Mouse (Mus musculus): ENCODE results near the gene Aoc2.
"Not testable (repeated sequence)": the region's sequence is repeated elsewhere in the genome, so short reads cannot be mapped to it uniquely, and the experiment has no call there.

Aoc2 gene

DNA sequence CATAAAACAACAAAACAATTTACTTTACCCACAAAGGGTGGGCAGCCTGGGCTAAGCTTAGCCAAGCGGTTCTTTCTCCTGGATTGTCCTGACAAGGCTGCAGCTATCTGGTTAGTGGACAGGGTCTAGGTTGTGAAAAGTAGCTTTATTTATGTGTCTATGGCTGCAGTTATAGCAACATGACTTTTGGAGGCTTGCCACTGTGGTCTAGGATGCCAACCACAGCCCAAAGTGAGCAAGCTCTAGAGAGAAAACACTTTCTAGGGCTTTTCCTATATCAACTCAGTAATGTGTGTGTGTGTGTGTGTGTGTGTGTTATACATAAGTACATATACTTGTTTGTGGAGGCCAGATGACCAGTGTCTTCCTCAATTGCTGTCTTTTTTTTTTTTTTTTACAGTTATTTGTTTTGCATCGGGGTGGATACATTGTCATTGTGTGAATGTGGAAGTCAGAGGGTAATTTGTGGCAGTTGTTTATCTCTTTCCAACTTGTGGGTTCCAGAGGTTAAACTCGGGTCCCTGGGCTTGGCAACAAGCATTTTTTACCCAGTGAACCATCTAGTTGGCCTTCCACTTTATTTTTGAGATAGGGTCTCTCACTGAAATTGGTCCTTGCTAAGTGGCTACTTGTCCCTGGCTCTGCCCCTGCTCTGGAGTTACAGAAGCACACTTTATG, 32.8 kb downstream of the Aoc2 start:
- no peak for DNase-seq

DNA sequence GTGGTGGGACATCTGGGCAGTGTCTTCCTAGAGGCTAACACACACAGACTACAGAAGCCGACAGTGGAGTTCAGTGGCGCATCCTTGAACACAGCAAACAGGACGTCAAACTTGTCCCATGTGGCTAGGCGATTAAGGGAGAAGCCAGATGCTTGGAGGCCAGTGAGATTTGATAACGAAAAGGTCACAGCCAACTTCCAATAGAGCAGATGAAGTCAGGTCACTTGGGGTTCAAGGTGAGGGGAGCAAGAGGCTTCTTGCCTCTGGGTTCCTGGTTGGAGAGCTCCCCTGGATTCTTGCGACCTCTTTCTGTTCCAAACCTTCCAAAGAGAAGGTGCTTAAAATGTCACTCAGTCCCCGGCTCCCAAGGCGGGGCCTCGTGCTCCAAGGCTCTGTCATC, 34.9 kb downstream of the Aoc2 start:
- no peak for DNase-seq

GRCm38 (mm10) chr11:101360651-101361113, 35.8 kb downstream of the Aoc2 start:
- DNase-seq = no peak

- no peak for DNase-seq
These were observed 39.7 kb downstream of the Aoc2 start for GRCm38 (mm10) chr11:101364531-101364931.

DNA sequence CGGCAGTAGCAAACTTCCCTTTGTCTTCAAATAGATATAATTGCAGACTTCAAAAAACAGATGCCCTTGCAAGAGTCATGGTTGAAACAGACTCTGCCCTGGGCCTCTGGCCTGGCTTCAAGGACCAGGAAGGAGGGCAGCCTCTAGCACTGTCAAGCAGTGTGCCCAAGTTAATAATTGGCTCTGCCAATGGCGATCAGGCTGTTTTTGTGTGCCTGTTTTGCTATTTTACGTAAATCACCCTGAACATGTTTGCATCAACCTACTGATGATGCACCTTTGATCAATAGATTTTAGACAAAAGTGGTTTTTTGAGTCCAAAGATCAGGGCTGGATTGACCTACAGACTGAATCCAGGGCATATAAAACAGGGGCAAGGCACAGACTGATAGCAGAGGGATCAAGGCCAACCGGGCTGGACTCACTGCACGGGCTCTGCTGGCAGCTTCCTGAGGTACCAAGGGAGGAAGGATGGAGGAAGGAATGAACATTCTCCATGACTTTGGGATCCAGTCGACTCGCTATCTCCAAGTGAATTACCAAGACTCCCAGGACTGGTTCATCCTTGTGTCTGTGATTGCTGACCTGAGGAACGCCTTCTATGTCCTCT, 42.6 kb downstream of the Aoc2 start, which contains the start of gene G6pc:
G6pc (plus strand) TSS at position 236 of the 610 bp plus-strand sequence.
- DNase-seq = no peak

DNA sequence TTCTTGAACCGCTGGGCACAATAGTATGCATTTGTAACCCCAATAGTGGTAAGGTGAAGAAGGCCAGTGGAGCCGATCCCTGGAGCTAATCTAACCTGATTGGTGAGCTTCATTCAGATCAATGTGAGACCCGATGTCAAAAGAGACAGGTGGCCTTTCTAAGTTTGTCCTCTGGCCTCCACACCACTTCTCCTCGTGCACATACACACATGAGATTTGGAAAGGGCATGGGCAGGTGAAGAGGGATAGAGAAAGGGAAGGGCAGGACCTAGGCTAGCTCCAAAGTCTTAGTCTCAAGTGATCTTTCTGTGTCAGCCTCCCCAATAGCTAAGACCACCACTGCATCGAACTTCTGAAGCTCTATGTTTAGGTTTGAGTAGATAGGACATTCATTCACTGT, 45.3 kb downstream of the Aoc2 start:
- no peak for DNase-seq

GRCm38 (mm10) chr11:101374421-101374938, 49.6 kb downstream of the Aoc2 start:
- DNase-seq = no peak

DNA sequence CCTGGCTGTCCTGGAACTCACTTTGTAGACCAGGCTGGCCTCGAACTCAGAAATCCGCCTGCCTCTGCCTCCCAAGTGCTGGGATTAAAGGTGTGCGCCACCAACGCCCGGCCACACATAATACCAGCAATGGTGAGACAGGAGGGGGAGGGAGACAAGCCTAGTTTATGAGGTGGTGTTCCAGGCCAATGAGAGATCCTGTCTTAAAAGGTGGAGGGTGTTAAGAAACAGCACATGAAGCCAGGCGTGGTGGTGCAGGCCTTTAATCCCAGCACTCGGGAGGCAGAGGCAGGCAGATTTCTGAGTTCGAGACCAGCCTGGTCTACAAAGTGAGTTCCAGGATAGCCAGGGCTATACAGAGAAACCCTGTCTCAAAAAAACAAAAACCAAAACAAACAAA, 53.3 kb downstream of the Aoc2 start:
- DNase-seq = not testable (repeated sequence)

- no peak for DNase-seq
These were observed 54.1 kb downstream of the Aoc2 start for GRCm38 (mm10) chr11:101378926-101379325.

Measured in cerebellum, postnatal 10 days (tissue).